Mouse (Mus musculus): ENCODE measurements at regions not wholly inside any gene's neighbourhood (a gene's known extent, or its start where the extent isn't known, plus 50 kb on each side); places are given as distances from the start of the nearest gene placed in this dataset.

DNA sequence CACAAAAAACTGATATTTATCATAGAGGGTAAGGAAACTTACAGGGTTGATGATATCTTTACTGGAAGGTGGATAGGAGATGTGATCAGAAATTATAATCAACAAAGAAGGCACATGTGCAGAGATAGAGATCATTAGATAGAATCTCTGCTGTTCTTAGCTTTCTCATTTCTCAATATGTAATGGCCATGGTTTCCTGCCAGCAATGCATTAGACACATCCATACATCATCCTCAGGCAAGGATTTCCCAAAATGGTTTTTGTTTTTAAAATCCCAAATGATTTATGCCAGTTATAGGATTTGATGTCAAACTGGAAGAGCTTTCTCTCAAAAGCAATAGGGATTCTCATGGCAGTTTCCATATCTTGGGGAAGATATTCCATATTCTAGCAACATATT is 52.0 kb upstream of the C030005K15Rik start:
- DNase-seq (ENCODE audit: low spot score in 2 of 2), result no peak
- Histone ChIP-seq H3K27ac (no peak overlapping the region), H3K4me3 (no peak overlapping the region)
- TF ChIP-seq CTCF (conservative IDR thresholded peaks at IDR 0.05), result no peak

DNA sequence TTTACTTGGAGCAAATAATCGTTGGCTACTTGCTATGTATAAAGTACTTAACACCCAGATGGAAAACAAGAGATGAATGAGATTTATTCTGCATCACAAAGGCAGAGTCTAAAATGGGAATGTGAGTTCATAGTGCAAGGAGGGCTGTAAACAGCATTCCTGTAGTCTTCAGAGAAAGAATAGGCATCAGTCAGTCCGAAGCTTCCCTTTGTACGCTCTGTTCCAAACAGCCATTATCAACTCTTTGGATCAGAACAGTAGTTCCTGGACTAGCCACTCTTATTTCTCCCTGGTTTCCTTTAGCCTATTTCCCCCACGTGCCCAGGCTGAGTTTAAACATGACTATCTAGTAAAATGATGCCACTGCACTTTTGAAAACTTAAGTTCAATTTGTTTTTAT is 52.8 kb upstream of the C030005K15Rik start:
- Histone ChIP-seq H3K4me3 (no peak overlapping the region), H3K27ac (no peak overlapping the region)
- DNase-seq (ENCODE audit: low spot score in 2 of 2), result no peak
- TF ChIP-seq CTCF (conservative IDR thresholded peaks at IDR 0.05), result no peak

DNA sequence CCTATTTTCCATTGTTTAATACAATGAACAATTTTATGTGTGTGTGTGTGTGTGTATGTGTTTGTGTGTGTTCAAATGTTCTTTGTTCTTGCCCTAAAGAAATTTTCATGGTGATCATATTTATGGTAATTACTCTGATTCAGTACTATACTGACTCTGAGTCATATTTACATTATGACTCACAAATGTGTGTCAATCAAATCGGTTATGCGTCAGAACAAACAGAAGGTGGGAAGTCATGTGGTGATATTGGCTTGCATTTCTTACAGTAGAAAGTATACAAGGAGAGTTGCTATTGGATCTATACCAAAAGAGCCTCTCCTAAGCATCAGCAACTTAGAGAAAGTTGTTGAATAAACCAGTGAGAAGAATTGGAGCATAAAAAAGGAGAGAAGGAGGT is 67.2 kb upstream of the C030005K15Rik start:
- no peak for DNase-seq (ENCODE audit: low spot score in 2 of 2)
- Histone ChIP-seq H3K27ac (no peak overlapping the region), H3K4me3 (no peak overlapping the region)
- no peak for TF ChIP-seq CTCF (conservative IDR thresholded peaks at IDR 0.05)

DNA sequence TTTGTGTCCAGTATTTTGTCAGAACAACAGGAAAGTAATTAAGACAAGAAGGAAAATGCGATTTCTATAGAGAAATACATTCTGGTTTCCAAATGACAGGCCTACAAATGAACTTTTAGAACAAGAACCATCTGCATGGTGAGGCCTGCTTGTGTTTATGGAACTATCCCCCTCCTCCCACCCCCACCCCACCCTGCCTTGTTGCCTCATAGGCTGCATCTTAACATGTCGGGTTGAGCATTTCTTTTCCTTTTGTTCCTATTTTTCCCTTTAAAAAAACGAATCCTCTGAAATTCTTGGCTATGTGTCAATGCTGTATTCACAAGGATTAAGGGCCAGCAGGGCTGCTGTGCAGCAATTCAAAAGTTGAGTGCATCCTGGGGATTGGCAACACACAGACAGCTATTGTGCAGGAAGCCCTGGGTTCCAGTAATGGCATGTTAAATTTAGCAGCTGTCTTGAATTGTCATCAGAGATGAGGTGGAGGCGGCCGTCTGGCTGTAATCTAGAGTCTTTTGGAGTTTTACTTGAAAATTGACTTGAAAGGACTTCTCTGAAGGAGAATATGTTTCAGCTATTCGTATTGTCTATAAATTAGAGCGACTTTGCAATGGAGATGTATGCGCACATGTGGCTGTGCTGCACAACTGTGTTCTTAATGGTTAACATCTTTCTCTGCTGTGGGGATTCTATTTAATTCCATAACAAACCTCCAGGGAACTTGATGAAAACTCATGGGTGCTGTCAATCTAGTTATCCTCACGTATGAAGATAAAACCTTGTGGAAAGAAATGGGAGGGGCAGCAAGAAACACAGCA is 75.1 kb upstream of the C030005K15Rik start:
- TF ChIP-seq CTCF (conservative IDR thresholded peaks at IDR 0.05), result no peak
- DNase-seq (ENCODE audit: low spot score in 2 of 2), result peak in 1 of 2 experiments; percentile 27

DNA sequence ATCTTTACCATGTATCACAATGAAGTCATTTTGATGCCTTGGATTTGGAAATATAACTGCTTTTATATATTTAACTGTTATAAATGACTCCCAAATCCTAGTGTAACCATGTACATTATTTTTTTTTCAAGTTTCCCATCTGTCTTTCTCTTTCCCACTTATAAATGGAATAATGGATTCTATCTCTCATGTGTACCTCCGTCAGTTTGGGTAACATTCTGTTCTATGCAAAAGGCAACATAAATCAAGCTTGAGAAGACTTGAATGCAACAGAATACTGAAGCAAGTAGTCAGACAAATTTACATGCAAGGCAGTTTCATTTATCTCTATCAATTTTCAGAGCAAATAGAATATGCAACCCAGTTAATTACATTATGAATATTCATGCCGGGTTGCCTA is 81.4 kb upstream of the C030005K15Rik start:
- peak overlapping the region; percentile 71; the same call in 1 of the 2 replicates for H3K27ac ChIP-seq

More for the DNA sequence above, 75.1 kb upstream of the C030005K15Rik start:
- Histone ChIP-seq H3K27ac (peak overlapping the region; percentile 62), H3K4me3 (no peak overlapping the region)

DNA sequence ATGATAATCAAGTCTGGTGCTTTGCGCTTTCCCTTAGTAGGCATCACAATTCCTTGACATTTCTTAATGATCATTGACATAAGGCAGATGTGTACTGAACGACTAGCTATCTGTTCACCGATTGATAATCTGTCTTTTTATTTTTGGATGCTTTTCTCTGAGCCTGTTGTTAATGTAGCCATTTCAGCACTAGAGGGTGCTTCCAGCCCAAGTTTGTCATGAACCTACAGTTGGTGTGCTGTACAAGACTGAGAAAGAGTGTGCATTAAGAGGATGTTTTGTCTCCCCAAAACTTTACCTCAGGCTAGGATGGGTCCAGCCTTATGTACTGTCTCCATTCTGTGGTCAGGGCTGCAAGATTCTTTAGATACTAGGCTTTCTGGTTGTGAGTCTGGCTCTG is 116.0 kb upstream of the C030005K15Rik start:
- peak overlapping the region; percentile 9; the same call in 1 of the 2 replicates for H3K27ac ChIP-seq
- DNase-seq (ENCODE audit: low spot score in 2 of 2), result peak in 1 of 2 experiments; percentile 26
- H3K4me3 ChIP-seq, result no peak overlapping the region
- peak; percentile 78 for TF ChIP-seq CTCF (conservative IDR thresholded peaks at IDR 0.05)

More for the DNA sequence above, 81.4 kb upstream of the C030005K15Rik start:
- DNase-seq (ENCODE audit: low spot score in 2 of 2), result peak in 1 of 2 experiments; percentile 50
- TF ChIP-seq CTCF (conservative IDR thresholded peaks at IDR 0.05), result no peak
- H3K4me3 ChIP-seq, result no peak overlapping the region

DNA sequence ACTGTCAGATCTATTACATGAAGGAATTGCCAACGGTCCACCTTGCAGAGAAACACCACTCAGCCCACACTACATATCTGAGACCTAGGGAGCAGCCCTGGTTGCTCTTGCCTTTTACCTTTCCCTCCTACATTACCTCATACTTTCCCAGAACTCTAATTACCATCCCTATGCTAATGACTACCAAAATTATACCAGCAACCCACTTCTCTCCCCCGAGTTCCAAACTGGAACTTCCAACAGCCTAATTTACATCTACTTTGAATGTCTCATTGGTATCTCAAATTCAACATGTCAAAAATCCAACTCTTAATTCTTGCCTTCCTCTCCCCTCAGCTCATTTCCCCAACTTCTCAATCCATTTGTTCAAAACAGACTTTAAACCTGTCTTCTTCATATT is 124.9 kb upstream of the C030005K15Rik start:
- no peak overlapping the region for H3K4me3 ChIP-seq
- DNase-seq (ENCODE audit: low spot score in 2 of 2), result no peak
- H3K27ac ChIP-seq, result no peak overlapping the region
- no peak for TF ChIP-seq CTCF (conservative IDR thresholded peaks at IDR 0.05)

DNA sequence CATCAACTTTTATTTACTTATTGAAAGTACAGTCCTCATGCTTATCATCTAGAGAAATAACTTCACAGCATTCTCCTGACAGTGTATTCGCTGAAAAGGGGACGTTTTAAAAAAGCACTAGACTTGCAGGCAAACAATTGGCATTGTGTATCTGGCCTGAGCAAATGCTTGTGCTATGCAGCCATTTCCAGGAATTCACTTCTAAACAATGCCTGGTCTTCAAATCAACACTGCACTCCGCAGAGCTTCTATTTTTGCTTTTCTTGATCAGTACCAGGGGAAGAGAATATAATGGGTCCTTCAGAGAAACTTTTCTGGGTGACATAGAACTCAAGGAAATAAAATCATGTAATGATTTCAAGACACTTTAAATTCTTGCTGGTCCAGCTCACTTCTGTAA is 150.5 kb upstream of the C030005K15Rik start:
- no peak for TF ChIP-seq CTCF (conservative IDR thresholded peaks at IDR 0.05)
- H3K4me3 ChIP-seq, result no peak overlapping the region
- H3K27ac ChIP-seq, result no peak overlapping the region
- DNase-seq (ENCODE audit: low spot score in 2 of 2), result no peak

DNA sequence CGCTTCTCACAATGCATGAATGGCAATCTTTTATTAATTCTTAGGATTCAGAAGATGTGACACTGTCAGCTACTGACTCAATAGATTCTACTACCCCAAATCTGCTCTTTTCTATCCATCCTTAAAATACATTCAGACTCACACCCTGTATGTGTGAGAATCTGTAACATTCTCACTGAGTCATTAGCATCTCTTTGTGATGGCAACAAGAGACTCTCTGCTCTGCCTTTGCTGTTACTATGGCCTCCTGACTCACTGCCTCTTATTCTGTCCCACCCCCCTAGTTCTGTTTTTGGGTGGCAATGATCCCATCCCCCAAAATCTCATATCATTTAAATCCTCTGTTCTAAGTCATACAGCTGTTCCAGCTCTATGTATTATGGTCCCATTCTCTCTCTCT is 159.5 kb upstream of the C030005K15Rik start:
- no peak overlapping the region for H3K4me3 ChIP-seq
- TF ChIP-seq CTCF (conservative IDR thresholded peaks at IDR 0.05), result no peak
- no peak overlapping the region for H3K27ac ChIP-seq
- no peak for DNase-seq (ENCODE audit: low spot score in 2 of 2)

DNA sequence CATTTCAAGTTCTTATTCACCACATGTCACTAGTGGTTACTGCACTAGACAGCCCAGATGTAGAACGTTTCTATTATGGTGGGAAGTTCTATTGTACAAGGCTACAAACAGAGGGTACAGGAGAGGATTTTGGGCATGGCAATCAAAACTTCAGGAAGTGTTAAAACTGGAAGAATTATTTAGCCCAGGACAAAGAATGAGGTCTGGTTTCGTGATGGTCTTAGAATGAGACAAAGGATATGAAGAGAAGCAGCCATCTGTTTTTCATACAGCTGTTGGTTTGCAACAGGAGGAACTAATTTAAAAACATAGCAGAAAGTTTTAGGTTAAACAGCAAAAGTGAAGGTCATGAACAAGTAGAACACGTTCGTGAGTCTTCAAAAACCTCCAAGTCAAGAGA is 179.2 kb upstream of the C030005K15Rik start:
- Histone ChIP-seq H3K4me3 (no peak overlapping the region), H3K27ac (no peak overlapping the region)
- no peak for DNase-seq (ENCODE audit: low spot score in 2 of 2)
- no peak for TF ChIP-seq CTCF (conservative IDR thresholded peaks at IDR 0.05)

DNA sequence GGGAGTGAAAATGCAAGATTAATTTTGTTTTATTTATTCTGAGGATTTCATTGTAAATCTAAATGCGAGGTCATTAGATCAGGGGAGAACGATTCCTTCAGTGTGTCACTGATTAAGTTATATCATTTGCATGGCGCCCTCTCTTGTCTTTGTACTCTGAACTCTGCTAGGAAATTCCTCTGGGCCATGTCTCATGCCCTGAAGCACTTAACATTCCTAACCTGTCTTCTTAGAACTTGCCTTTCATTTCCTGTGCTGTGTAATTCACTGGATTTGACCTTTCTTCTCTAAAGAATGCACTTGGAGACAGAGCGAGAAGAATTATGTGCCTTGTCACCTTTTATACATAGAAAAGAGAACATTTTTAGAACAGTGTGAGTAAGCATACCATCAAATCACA is 199.0 kb upstream of the C030005K15Rik start:
- DNase-seq (ENCODE audit: low spot score in 2 of 2), result no peak
- TF ChIP-seq CTCF (conservative IDR thresholded peaks at IDR 0.05), result no peak
- Histone ChIP-seq H3K4me3 (no peak overlapping the region), H3K27ac (no peak overlapping the region)

DNA sequence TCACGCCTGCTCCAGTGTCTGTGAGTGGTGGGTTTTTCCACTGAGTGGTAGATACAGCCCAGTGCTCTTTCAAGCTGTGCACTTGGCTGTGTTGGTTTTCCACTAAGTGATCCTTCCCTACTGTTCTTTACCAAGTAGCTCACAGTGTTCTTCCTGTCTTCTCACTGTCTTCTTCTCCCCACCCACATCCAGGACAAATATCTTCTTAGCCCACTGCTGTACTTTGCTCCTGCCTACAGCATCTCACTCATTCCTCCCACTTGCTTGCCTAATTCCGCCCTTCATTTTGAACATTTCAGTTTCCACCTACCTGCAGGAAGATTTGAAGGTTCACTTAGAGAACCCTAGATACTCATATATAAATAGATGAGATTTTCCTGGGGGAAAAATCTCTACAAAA is 213.8 kb upstream of the C030005K15Rik start:
- TF ChIP-seq CTCF (conservative IDR thresholded peaks at IDR 0.05), result no peak
- no peak for DNase-seq (ENCODE audit: low spot score in 2 of 2)
- Histone ChIP-seq H3K4me3 (no peak overlapping the region), H3K27ac (peak overlapping the region; percentile 46; the same call in 1 of the 2 replicates)

DNA sequence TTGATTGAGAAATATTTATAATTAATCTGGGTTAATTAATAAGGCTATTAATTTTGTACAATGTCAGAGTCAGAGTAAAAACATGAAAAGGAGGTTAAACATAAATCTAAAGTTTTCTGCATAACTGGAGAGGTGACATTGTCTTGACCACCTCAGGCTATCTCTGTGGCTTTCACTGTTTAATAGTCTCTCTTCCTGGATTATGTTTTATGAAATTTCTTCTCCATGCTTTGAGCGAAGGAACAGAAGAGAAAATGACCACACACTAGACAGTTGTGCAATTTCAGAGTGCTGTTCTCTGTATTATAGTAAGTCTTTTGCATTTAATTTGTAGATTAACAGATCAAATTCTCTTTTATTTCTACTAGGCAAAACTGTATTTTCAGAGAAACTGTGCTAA is 239.3 kb upstream of the C030005K15Rik start:
- Histone ChIP-seq H3K27ac (peak overlapping the region; percentile 77; the same call in 1 of the 2 replicates), H3K4me3 (peak overlapping the region; percentile 42; the same call in 1 of the 2 replicates)
- no peak for DNase-seq (ENCODE audit: low spot score in 2 of 2)
- no peak for TF ChIP-seq CTCF (conservative IDR thresholded peaks at IDR 0.05)

DNA sequence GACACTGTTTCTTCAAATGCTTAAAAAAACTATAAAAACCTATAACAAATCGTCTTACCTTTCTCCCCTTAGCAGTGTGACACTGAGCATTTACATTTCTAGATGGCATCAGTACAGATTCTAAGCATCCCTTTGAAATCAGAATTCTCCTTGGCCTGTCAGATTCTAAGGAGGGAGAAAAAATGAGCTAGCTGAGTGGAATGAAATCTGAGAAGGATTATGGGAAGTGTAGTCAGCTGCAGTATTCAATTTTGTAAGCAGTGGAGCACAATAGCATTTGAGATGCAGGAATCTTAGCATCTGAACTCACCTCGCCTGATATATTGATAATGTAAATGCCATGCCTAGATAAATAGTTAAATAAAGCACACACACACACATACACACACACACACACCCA is 240.4 kb upstream of the C030005K15Rik start:
- peak in 1 of 2 experiments; percentile 30 for DNase-seq (ENCODE audit: low spot score in 2 of 2)
- peak overlapping the region; percentile 42 for H3K4me3 ChIP-seq
- TF ChIP-seq CTCF (conservative IDR thresholded peaks at IDR 0.05), result no peak
- peak overlapping the region; percentile 77 for H3K27ac ChIP-seq
